Mouse (Mus musculus) left cerebral cortex, adult 9 months (tissue): ENCODE data around the gene Gnb5.
"Not testable (repeated sequence)": the region's sequence is repeated elsewhere in the genome, so short reads cannot be mapped to it uniquely, and the experiment has no call there.

Source experiments
- DNase-seq, 2 experiments: peaks; one replicate each; pipeline ENCODE4 v3.0.0; 2022; ENCODE audit warnings: low spot score in 2 of 2

Gene Gnb5

GRCm38 (mm10) chr9:75357087-75357654 lies 51.1 kb downstream of the Gnb5 start:
- peak in 1 of 2 experiments; percentile 47 for DNase-seq

GRCm38 (mm10) chr9:75361699-75362098 lies 55.6 kb downstream of the Gnb5 start:
- peak in 1 of 2 experiments; percentile 47 for DNase-seq

- DNase-seq = no peak
Measured at GRCm38 (mm10) chr9:75362201-75362600, 56.1 kb downstream of the Gnb5 start.

GRCm38 (mm10) chr9:75363001-75363400 lies 56.9 kb downstream of the Gnb5 start:
- DNase-seq = no peak

GRCm38 (mm10) chr9:75363702-75364101 lies 57.6 kb downstream of the Gnb5 start:
- DNase-seq = not testable (repeated sequence)

- DNase-seq = no peak
Measured at GRCm38 (mm10) chr9:75365195-75365594, 59.1 kb downstream of the Gnb5 start.

- no peak for DNase-seq
Measured at GRCm38 (mm10) chr9:75366191-75366590, 60.1 kb downstream of the Gnb5 start.

- no peak for DNase-seq
Measured at GRCm38 (mm10) chr9:75368779-75369178, 62.7 kb downstream of the Gnb5 start.

GRCm38 (mm10) chr9:75375606-75376005 lies 69.5 kb downstream of the Gnb5 start:
- no peak for DNase-seq

GRCm38 (mm10) chr9:75376428-75376827 lies 70.3 kb downstream of the Gnb5 start:
- DNase-seq = no peak

GRCm38 (mm10) chr9:75378774-75379173 lies 72.7 kb downstream of the Gnb5 start:
- DNase-seq = no peak

GRCm38 (mm10) chr9:75382825-75383224 lies 76.7 kb downstream of the Gnb5 start:
- no peak for DNase-seq

- no peak for DNase-seq
Measured at GRCm38 (mm10) chr9:75383785-75384184, 77.7 kb downstream of the Gnb5 start.

- no peak for DNase-seq
Measured at GRCm38 (mm10) chr9:75384337-75384962, 78.4 kb downstream of the Gnb5 start.

GRCm38 (mm10) chr9:75385218-75385974 lies 79.3 kb downstream of the Gnb5 start:
- no peak for DNase-seq

GRCm38 (mm10) chr9:75393251-75393650 lies 87.2 kb downstream of the Gnb5 start:
- no peak for DNase-seq
